Mouse (Mus musculus) brain, embryonic 14.5 days (tissue): ENCODE measurements around the gene Ywhae.

Source experiments
- CTCF ChIP-seq: fragments of 200-500 bp; IDR thresholded peaks from 2 replicates; pipeline ENCODE4 v1.5.1; 2012; ENCODE audit warnings: inconsistent platforms, mild to moderate bottlenecking, moderate library complexity, borderline replicate concordance; ENCODE audit not compliant: insufficient read depth, insufficient read length; ENCODE audit errors: extremely low read depth
- POLR2A ChIP-seq: fragments of 200-500 bp; IDR thresholded peaks from 2 replicates; pipeline ENCODE4 v1.6.1; 2012; ENCODE audit warnings: mild to moderate bottlenecking, inconsistent platforms, borderline replicate concordance; ENCODE audit not compliant: poor library complexity, insufficient read depth, insufficient read length, severe bottlenecking; ENCODE audit errors: extremely low read depth

DNA sequence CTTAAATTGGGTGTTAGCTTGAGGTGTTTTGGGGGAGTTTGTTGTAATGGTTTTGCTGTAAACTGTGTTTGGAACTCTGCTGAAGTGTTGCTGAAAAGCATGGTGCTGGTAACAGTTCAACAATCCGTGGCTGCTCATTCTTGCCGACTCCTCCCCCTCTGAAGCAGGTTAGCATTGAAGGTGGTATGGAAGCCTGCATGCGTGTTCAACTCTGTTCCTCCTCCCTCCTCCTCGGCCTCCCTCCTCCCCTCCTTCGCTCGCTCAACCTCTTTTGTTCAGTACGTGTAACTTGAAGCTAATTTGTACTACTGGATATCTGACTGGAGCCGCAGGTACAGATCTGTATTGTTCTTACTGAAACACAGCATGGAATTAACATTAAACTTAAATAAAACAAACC lies 32.5 kb downstream of the Ywhae start:
- TF ChIP-seq CTCF (no peak), POLR2A (no peak)
